Mouse (Mus musculus) heart, postnatal 4 days (tissue): ENCODE data around the gene Hdgfl3. TPM values are rescaled to one million over a fixed set of nuclear protein-coding genes. Genes with fewer than 3 reads are reported as not detected.

Source experiments
- DNase-seq: peaks from one replicate; pipeline ENCODE4 v3.0.0; 2021
- total RNA-seq, 2 experiments: library from RNA; stranded (reverse); gene quantifications; 2 replicates each; pipeline ENCODE4 v1.2.3; 2021

Gene Hdgfl3
- 10 to 100 TPM; 17.6 to 20.2 TPM for total RNA-seq

GRCm38 (mm10) chr7:81934267-81934745 lies at the start of gene Hdgfl3:
TSS of gene Hdgfl3 (minus strand) at chr7:81934473.
- peak; percentile 89 for DNase-seq

GRCm38 (mm10) chr7:81983651-81984050 lies 49.4 kb upstream of the Hdgfl3 start:
- DNase-seq = no peak

- no peak for DNase-seq
Observed at GRCm38 (mm10) chr7:81978304-81978703, 44.0 kb upstream of the Hdgfl3 start.

GRCm38 (mm10) chr7:81974616-81975015 lies 40.3 kb upstream of the Hdgfl3 start:
- DNase-seq = no peak

GRCm38 (mm10) chr7:81973939-81974338 lies 39.7 kb upstream of the Hdgfl3 start:
- no peak for DNase-seq

GRCm38 (mm10) chr7:81973339-81973738 lies 39.1 kb upstream of the Hdgfl3 start:
- no peak for DNase-seq

- DNase-seq = no peak
Observed at GRCm38 (mm10) chr7:81968975-81969374, 34.7 kb upstream of the Hdgfl3 start.

- DNase-seq = no peak
Observed at GRCm38 (mm10) chr7:81968451-81968850, 34.2 kb upstream of the Hdgfl3 start.

- DNase-seq = no peak
Observed at GRCm38 (mm10) chr7:81966195-81966594, 31.9 kb upstream of the Hdgfl3 start.

- DNase-seq = peak; percentile 40
Observed at GRCm38 (mm10) chr7:81959704-81960103, 25.4 kb upstream of the Hdgfl3 start.

GRCm38 (mm10) chr7:81954208-81954846 lies 20.1 kb upstream of the Hdgfl3 start:
- DNase-seq = no peak

- no peak for DNase-seq
Observed at GRCm38 (mm10) chr7:81950499-81950898, 16.2 kb upstream of the Hdgfl3 start.

- DNase-seq = no peak
Observed at GRCm38 (mm10) chr7:81945398-81945797, 11.1 kb upstream of the Hdgfl3 start.

GRCm38 (mm10) chr7:81934806-81935205 lies 533 bp upstream of the Hdgfl3 start:
- DNase-seq = no peak

GRCm38 (mm10) chr7:81933601-81934266 lies 539 bp downstream of the Hdgfl3 start:
- peak; percentile 75 for DNase-seq

GRCm38 (mm10) chr7:81933061-81933600 lies 1.1 kb downstream of the Hdgfl3 start:
- DNase-seq = no peak

GRCm38 (mm10) chr7:81932521-81933045 lies 1.7 kb downstream of the Hdgfl3 start:
- no peak for DNase-seq

- no peak for DNase-seq
Observed at GRCm38 (mm10) chr7:81928998-81929397, 5.3 kb downstream of the Hdgfl3 start.

- DNase-seq = no peak
Observed at GRCm38 (mm10) chr7:81921379-81921952, 12.8 kb downstream of the Hdgfl3 start.

- DNase-seq = no peak
Observed at GRCm38 (mm10) chr7:81920314-81920713, 14.0 kb downstream of the Hdgfl3 start.

GRCm38 (mm10) chr7:81918316-81918715 lies 16.0 kb downstream of the Hdgfl3 start:
- DNase-seq = no peak

GRCm38 (mm10) chr7:81904926-81905325 lies 29.3 kb downstream of the Hdgfl3 start:
- no peak for DNase-seq

- no peak for DNase-seq
Observed at GRCm38 (mm10) chr7:81904094-81904493, 30.2 kb downstream of the Hdgfl3 start.
